Mouse (Mus musculus): ENCODE data around the gene Ropn1.

- TF ChIP-seq CTCF (IDR thresholded peaks at IDR 0.05; ENCODE audit: control insufficient read depth, insufficient read depth, insufficient read length) (no peak), MAX (IDR thresholded peaks at IDR 0.05) (no peak)
These were observed 61.8 kb downstream of the Ropn1 start for GRCm38 (mm10) chr16:34711481-34711880.

All from C2C12 (cell line).